Mouse (Mus musculus) lung, embryonic 15.5 days (tissue): Measurements from ENCODE around the gene Ubr3. TPM values are rescaled to one million over a fixed set of nuclear protein-coding genes. Genes with fewer than 3 reads are reported as not detected.
A peak's percentile ranks its signal among the peaks of the same experiment; 100 is the strongest.

ENCODE experiments used
- ATAC-seq: fragments of 200-750 bp; cut with Nextera tagmentation; 2 replicates; pipeline ENCODE4 v1.8.0; 2017; ENCODE audit warnings: moderate number of reproducible peaks, borderline replicate concordance; ENCODE audit not compliant: low FRiP score, low TSS enrichment; ENCODE audit errors: extremely low read depth
- H3K27ac ChIP-seq: fragments of 300-500 bp; sonication (generic); 2 replicates; pipeline ENCODE4 v1.5.1; 2015; ENCODE audit warnings: moderate library complexity, mild to moderate bottlenecking, inconsistent platforms
- H3K27me3 ChIP-seq: fragments of 300-500 bp; sonication (generic); 2 replicates; pipeline ENCODE4 v1.6.1; 2015; ENCODE audit warnings: inconsistent platforms
- H3K36me3 ChIP-seq: fragments of 300-500 bp; sonication (generic); 2 replicates; pipeline ENCODE4 v1.6.1; 2015; ENCODE audit warnings: inconsistent platforms
- H3K4me1 ChIP-seq: fragments of 300-500 bp; sonication (generic); 2 replicates; pipeline ENCODE4 v1.6.1; 2015; ENCODE audit warnings: inconsistent platforms
- H3K4me2 ChIP-seq: fragments of 300-500 bp; sonication (generic); 2 replicates; pipeline ENCODE4 v1.6.1; 2015; ENCODE audit warnings: inconsistent platforms, mild to moderate bottlenecking, moderate library complexity
- H3K4me3 ChIP-seq: fragments of 300-500 bp; sonication (generic); 2 replicates; pipeline ENCODE4 v1.5.1; 2015; ENCODE audit warnings: mild to moderate bottlenecking, inconsistent platforms
- H3K9ac ChIP-seq: fragments of 300-500 bp; sonication (generic); 2 replicates; pipeline ENCODE4 v1.6.1; 2015; ENCODE audit warnings: inconsistent platforms
- H3K9me3 ChIP-seq: fragments of 300-500 bp; sonication (generic); 2 replicates; pipeline ENCODE4 v1.6.1; 2016; ENCODE audit warnings: inconsistent platforms
- WGBS: fragments of 180-500 bp; shearing (Covaris S2); methylation state at CpG from one replicate; pipeline ENCODE4 v1.1.7; 2015; 5-methylcytosine and 5-hydroxymethylcytosine counted together
- polyA plus RNA-seq: library from polyadenylated mRNA; unstranded; fragments of >200 nt; fragmentation: Nextera tagmentation; extraction: Ambion mirVana; gene quantifications from 2 replicates; pipeline ENCODE4 v1.2.1, GENCODE M21; 2015

Ubr3 gene
- polyA plus RNA-seq: 10.8 and 13.3 TPM in 2 replicates

DNA sequence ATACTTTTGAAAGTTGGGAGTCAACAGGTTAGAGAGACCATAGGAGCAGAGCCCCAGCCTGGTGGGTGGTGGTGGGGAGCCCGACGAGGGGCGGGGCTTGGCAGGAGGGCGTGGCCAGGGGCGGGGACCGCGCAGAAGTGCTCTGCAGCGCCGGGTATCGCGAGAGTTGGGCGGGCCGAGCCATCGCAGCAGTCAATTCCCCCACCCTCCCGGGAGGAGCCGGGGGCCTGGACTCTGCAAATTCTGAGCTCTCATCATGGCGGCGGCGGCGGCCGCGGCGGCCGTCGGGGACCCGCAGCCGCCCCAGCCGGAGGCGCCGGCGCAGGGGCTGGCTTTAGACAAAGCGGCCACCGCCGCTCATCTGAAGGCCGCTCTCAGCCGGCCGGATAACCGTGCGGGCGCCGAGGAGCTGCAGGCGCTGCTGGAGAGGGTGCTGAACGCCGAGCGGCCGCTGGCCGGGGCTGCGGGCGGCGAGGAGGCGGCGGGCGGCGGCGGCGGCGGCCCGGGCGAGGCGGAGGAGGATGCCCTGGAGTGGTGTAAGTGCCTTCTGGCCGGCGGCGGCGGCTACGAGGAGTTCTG is at the start of gene Ubr3:
Gene Ubr3 (plus strand): TSS at position 208 of the 579 bp plus-strand sequence.
- under 1% methylated on average over 65 of the region's 65 CpGs for WGBS
- ATAC-seq: peak; percentile 99

DNA sequence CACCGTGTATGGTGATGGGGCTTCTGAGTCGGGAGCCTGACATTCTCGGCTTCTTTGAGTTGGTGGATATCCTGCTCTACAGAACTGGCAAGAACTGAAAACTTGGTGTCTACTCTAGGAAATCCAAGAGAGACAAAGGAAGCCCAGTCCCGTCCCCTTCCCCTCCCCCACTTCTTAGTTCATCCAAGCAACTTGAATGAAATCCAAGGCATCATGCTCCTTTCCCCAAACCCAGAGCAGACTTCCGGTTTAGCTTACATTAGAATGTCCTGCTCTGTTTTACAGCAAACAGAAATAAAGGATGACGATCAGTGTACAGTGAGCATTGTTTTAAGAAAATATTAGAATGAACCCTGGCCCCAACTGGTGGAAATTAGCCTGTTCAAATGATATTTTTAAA is 47.8 kb upstream of the Ubr3 start:
- WGBS: 47% methylated on average over 6 of the region's 6 CpGs
- Histone ChIP-seq H3K27me3 (no peaks in the 10 kb centered on the region), H3K36me3 (no peaks in the 10 kb centered on the region), H3K4me1 (peaks cover 10% of the 10 kb centered on the region; the same call in 1 of the 2 replicates), H3K4me2 (no peak overlapping the region; the same call in 1 of the 2 replicates), H3K27ac (peak overlapping the region; percentile 70), H3K9ac (no peak overlapping the region), H3K4me3 (no peak overlapping the region), H3K9me3 (no peaks in the 10 kb centered on the region)
- peak; percentile 17; the same call in 1 of the 2 replicates for ATAC-seq

More for the DNA sequence above, at the start of gene Ubr3:
- Histone ChIP-seq H3K4me3 (peak within 1 kb of the TSS; percentile 73), H3K27ac (peak within 1 kb of the TSS; percentile 86), H3K9me3 (no peaks in the 10 kb centered on the region), H3K36me3 (no peaks in the 10 kb centered on the region), H3K4me1 (peaks cover 7% of the 10 kb centered on the region), H3K9ac (peak within 1 kb of the TSS; percentile 90), H3K4me2 (peak within 1 kb of the TSS; percentile 87), H3K27me3 (no peaks in the 10 kb centered on the region)

DNA sequence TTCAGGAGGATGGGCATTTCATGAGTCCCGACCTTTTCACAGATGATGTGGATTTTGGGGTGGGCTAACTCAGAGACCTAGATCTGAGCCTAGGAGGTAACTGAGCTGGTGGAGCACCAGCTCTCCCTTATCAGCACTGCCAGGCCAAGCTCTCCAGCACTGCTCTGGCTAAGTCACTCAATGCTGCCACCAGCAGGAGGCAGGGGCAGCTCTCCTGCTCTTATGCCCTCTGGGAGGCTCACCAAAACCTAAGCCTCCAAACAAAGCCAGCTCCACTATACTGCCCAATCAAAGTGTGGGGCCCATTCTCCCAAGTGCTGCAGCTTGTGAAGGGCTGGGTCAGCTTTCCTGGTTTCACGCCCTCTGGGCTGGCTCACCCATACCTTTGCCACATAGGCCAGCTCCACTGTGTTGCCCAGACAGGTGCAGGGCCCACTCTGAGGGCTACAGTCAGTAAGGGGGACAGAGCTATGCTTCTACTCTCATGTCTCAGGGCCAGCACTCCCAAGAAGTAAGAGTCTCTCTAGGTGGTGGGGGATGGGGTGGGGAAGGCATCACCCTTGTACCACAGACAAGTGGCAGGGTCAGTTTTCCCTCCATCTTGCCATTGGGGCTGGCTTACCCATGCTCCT is 45.5 kb upstream of the Ubr3 start:
- no peak overlapping the region for H3K9ac ChIP-seq
- WGBS: 64% methylated on average over 2 of the region's 2 CpGs
- ATAC-seq: no peak
- H3K4me2 ChIP-seq: no peak overlapping the region
- peaks cover 14% of the 10 kb centered on the region; the same call in 1 of the 2 replicates for H3K4me1 ChIP-seq
- H3K36me3 ChIP-seq: no peaks in the 10 kb centered on the region
- no peak overlapping the region for H3K4me3 ChIP-seq
- H3K27ac ChIP-seq: no peak overlapping the region
- H3K9me3 ChIP-seq: no peaks in the 10 kb centered on the region
- H3K27me3 ChIP-seq: no peaks in the 10 kb centered on the region

DNA sequence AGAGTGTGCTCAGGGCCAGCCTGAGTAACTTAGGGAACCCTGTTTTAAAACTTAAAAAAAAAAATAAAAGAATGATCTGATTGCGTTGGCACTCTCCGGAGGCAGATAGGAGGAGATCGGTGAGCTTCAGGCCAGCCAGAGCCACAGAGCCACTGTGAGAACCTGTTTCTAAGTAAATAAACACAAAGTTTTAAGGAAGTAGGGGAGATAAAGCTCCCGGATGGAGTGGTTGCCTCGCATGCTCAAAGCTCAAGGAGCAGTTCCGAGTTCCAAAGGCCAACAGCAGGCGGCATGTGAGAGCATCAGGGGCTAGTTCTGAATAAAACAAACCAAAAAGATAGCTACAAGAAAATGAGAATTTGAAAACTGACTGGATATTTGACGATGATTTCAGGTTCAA is 40.7 kb upstream of the Ubr3 start:
- 12% methylated on average over 8 of the region's 8 CpGs for WGBS

DNA sequence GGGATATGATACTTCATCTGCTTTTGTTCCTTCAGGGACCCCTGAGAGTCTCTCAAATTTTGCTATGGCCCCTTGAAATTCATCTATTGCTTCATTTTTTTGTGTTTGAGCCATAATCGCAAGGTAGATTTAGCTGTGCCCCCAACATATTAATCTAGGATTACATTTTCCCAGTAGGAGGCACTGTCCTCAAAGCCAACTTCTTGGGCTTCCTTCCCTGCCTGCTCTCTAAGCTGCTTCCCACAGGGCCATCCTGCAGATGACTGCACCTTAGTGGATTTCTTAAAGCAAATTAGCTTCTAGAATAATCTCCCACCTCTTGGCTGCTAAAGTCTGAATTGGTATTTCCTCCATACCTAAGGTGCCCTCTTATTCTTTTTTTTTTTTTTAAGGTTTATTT is 39.2 kb upstream of the Ubr3 start:
- Histone ChIP-seq H3K9ac (no peak overlapping the region), H3K36me3 (no peaks in the 10 kb centered on the region), H3K9me3 (no peaks in the 10 kb centered on the region), H3K27me3 (no peaks in the 10 kb centered on the region), H3K27ac (no peak overlapping the region), H3K4me2 (no peak overlapping the region), H3K4me1 (peaks cover 9% of the 10 kb centered on the region), H3K4me3 (no peak overlapping the region)
- no peak for ATAC-seq
- 75% methylated on average over 1 of the region's 1 CpGs for WGBS

More for the DNA sequence above, 40.7 kb upstream of the Ubr3 start:
- Histone ChIP-seq H3K4me2 (no peak overlapping the region), H3K9ac (no peak overlapping the region), H3K4me1 (0 out of 2 replicates have a peak, but pooled peaks cover 4% of the 10 kb centered on the region), H3K27me3 (no peaks in the 10 kb centered on the region), H3K36me3 (no peaks in the 10 kb centered on the region), H3K27ac (no peak overlapping the region), H3K9me3 (no peaks in the 10 kb centered on the region), H3K4me3 (no peak overlapping the region)
- ATAC-seq: no peak

GRCm38 (mm10) chr2:69860972-69861452 is 36.0 kb upstream of the Ubr3 start:
- Histone ChIP-seq H3K9me3 (no peaks in the 10 kb centered on the region), H3K4me1 (peaks cover 12% of the 10 kb centered on the region), H3K27me3 (no peaks in the 10 kb centered on the region), H3K9ac (peak overlapping the region; percentile 100), H3K4me2 (peak overlapping the region; percentile 71), H3K36me3 (peaks cover 10% of the 10 kb centered on the region), H3K4me3 (peak overlapping the region; percentile 99), H3K27ac (peak overlapping the region; percentile 83)
- 8% methylated on average over 13 of the region's 13 CpGs for whole genome bisulfite sequencing
- ATAC-seq: peak; percentile 62

DNA sequence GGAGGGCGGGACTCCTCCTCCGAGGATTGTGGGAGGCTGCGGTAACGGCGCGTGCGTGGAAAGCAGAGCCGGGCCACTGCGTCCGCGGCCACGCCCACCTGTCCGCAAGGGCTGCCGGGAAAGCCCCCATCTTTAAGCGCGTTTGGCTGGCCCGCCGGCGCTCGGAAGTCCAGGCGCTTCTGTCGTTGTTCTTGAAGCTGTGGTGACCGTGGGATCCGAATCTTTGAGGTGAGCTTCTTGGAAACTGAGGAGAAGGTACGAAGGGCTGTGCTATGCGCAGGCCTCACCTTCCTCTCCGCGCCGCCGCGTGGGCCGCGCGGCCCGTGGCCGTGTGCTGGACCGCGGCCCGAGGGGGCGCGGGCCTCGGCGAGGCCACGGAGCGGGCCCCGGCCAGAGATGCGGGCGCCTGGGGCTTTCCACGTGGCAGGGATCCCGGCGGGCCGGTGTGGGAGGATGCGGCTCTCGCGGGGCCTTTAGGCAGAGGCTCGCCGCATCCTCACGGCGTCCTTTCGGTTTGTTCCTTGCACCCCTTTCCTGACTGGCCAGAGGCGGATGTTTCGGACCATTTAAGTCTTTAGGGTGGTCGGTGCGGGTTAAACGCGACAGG is 35.5 kb upstream of the Ubr3 start, which contains the start of gene Ssb:
Gene Ssb (plus strand): TSS at position 78 of the 607 bp plus-strand sequence.
- H3K9me3 ChIP-seq: no peaks in the 10 kb centered on the region
- peak within 1 kb of the TSS; percentile 83 for H3K27ac ChIP-seq
- peaks cover 14% of the 10 kb centered on the region for H3K36me3 ChIP-seq
- no peaks in the 10 kb centered on the region for H3K27me3 ChIP-seq
- peak within 1 kb of the TSS; percentile 100 for H3K9ac ChIP-seq
- under 1% methylated on average over 66 of the region's 66 CpGs for WGBS
- peak within 1 kb of the TSS; percentile 71 for H3K4me2 ChIP-seq
- H3K4me3 ChIP-seq: peak within 1 kb of the TSS; percentile 99
- ATAC-seq: peak; percentile 98
- H3K4me1 ChIP-seq: peaks cover 8% of the 10 kb centered on the region

GRCm38 (mm10) chr2:69862117-69862657 is 34.9 kb upstream of the Ubr3 start:
- H3K9me3 ChIP-seq: no peaks in the 10 kb centered on the region
- peaks cover 18% of the 10 kb centered on the region for H3K36me3 ChIP-seq
- H3K9ac ChIP-seq: peak overlapping the region; percentile 100
- peaks cover 8% of the 10 kb centered on the region for H3K4me1 ChIP-seq
- H3K27me3 ChIP-seq: no peaks in the 10 kb centered on the region
- H3K27ac ChIP-seq: peak overlapping the region; percentile 83; the same call in 1 of the 2 replicates
- ATAC-seq: no peak; the same call in 1 of the 2 replicates
- H3K4me2 ChIP-seq: peak overlapping the region; percentile 71
- WGBS: 2% methylated on average over 13 of the region's 13 CpGs
- peak overlapping the region; percentile 99 for H3K4me3 ChIP-seq

GRCm38 (mm10) chr2:69883990-69884391 is 13.1 kb upstream of the Ubr3 start:
- 59% methylated on average over 2 of the region's 2 CpGs for WGBS
- Histone ChIP-seq H3K9ac (no peak overlapping the region), H3K27ac (no peak overlapping the region)

DNA sequence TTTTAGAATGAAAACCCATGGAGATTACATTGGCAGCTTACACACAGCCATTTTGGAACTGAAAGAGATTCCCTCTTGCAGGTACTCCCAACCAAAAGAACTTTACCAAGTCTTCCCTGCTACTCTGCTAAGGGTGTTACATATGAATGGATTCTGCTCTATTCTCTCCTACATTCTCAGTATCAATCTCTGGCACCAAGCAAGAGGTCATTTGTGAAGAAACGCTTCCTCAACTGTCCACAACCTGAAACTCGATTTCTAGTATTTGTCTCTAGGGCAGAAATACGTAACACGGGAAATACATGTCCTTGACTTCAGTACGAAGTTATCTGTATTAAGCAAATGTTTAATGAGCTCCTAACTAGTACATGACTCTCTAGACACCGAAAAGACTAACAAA is 12.5 kb upstream of the Ubr3 start:
- H3K27me3 ChIP-seq: no peaks in the 10 kb centered on the region
- H3K4me1 ChIP-seq: peaks cover 7% of the 10 kb centered on the region
- 36% methylated on average over 6 of the region's 6 CpGs for WGBS
- peak overlapping the region; percentile 77 for H3K4me2 ChIP-seq
- ATAC-seq: no peak
- H3K9ac ChIP-seq: peak overlapping the region; percentile 71
- no peak overlapping the region for H3K27ac ChIP-seq
- no peaks in the 10 kb centered on the region for H3K9me3 ChIP-seq
- H3K4me3 ChIP-seq: peak overlapping the region; percentile 69
- H3K36me3 ChIP-seq: no peaks in the 10 kb centered on the region; the same call in 1 of the 2 replicates

More at GRCm38 (mm10) chr2:69883990-69884391, 13.1 kb upstream of the Ubr3 start:
- Histone ChIP-seq H3K27me3 (no peaks in the 10 kb centered on the region), H3K36me3 (peaks cover 3% of the 10 kb centered on the region; the same call in 1 of the 2 replicates), H3K4me3 (no peak overlapping the region), H3K9me3 (no peaks in the 10 kb centered on the region), H3K4me1 (peaks cover 7% of the 10 kb centered on the region), H3K4me2 (no peak overlapping the region)
- ATAC-seq: no peak

GRCm38 (mm10) chr2:69885050-69885449 is 12.0 kb upstream of the Ubr3 start:
- Histone ChIP-seq H3K4me2 (peak overlapping the region; percentile 77), H3K9me3 (no peaks in the 10 kb centered on the region), H3K27ac (peak overlapping the region; percentile 71), H3K4me3 (peak overlapping the region; percentile 69), H3K36me3 (no peaks in the 10 kb centered on the region), H3K27me3 (no peaks in the 10 kb centered on the region), H3K4me1 (peaks cover 7% of the 10 kb centered on the region), H3K9ac (peak overlapping the region; percentile 71)
- no peak; the same call in 1 of the 2 replicates for ATAC-seq
- 8% methylated on average over 12 of the region's 12 CpGs for WGBS
